Mouse (Mus musculus) stomach, embryonic 16.5 days (tissue): ENCODE measurements around the gene Cfap206. TPM values are rescaled to one million over a fixed set of nuclear protein-coding genes. Genes with fewer than 3 reads are reported as not detected.

Source experiments
- ATAC-seq: fragments of 200-750 bp; cut with Nextera tagmentation; 2 replicates; pipeline ENCODE4 v1.8.0; 2017; ENCODE audit warnings: moderate number of reproducible peaks, moderate TSS enrichment; ENCODE audit not compliant: insufficient read depth, low FRiP score
- H3K27ac ChIP-seq: fragments of 300-500 bp; sonication (generic); 2 replicates; pipeline ENCODE4 v1.5.1; 2014; ENCODE audit warnings: low read length
- H3K27me3 ChIP-seq: fragments of 300-500 bp; sonication (generic); 2 replicates; pipeline ENCODE4 v1.6.1; 2014; ENCODE audit warnings: low read length, control low read depth, mixed read lengths; ENCODE audit not compliant: control insufficient read depth, insufficient read depth
- H3K36me3 ChIP-seq: fragments of 300-500 bp; sonication (generic); 2 replicates; pipeline ENCODE4 v1.6.1; 2014; ENCODE audit warnings: low read length; ENCODE audit not compliant: control insufficient read depth, insufficient read depth
- H3K4me1 ChIP-seq: fragments of 300-500 bp; sonication (generic); 2 replicates; pipeline ENCODE4 v1.6.1; 2014; ENCODE audit warnings: low read length, control low read depth, mixed read lengths; ENCODE audit not compliant: control insufficient read depth, insufficient read depth
- H3K4me2 ChIP-seq: fragments of 300-500 bp; sonication (generic); 2 replicates; pipeline ENCODE4 v1.6.1; 2014; ENCODE audit warnings: low read depth, low read length, mixed read lengths
- H3K4me3 ChIP-seq: fragments of 300-500 bp; sonication (generic); replicated peaks from 2 replicates; pipeline ENCODE4 v1.5.1; 2014; ENCODE audit warnings: mild to moderate bottlenecking, low read length
- H3K9ac ChIP-seq: fragments of 300-500 bp; sonication (generic); 2 replicates; pipeline ENCODE4 v1.6.1; 2014; ENCODE audit warnings: low read length
- H3K9me3 ChIP-seq: fragments of 300-500 bp; sonication (generic); replicated peaks from 2 replicates; pipeline ENCODE4 v1.6.1; 2016; ENCODE audit warnings: low read length, control low read depth; ENCODE audit not compliant: control insufficient read depth
- WGBS: fragments of 180-500 bp; shearing (Covaris S2); extraction: QIAGEN DNeasy Blood & Tissue Kit; methylation state at CpG from one replicate; pipeline ENCODE4 v1.1.7; 2014; 5-methylcytosine and 5-hydroxymethylcytosine counted together
- polyA plus RNA-seq: library from polyadenylated mRNA; unstranded; fragments of >200 nt; fragmentation: Nextera tagmentation; extraction: Ambion mirVana; gene quantifications from 2 replicates; pipeline ENCODE4 v1.2.1, GENCODE M21; 2015

Gene Cfap206
- polyA plus RNA-seq, 1 experiment from 2014 or later, result 0.25 TPM

DNA sequence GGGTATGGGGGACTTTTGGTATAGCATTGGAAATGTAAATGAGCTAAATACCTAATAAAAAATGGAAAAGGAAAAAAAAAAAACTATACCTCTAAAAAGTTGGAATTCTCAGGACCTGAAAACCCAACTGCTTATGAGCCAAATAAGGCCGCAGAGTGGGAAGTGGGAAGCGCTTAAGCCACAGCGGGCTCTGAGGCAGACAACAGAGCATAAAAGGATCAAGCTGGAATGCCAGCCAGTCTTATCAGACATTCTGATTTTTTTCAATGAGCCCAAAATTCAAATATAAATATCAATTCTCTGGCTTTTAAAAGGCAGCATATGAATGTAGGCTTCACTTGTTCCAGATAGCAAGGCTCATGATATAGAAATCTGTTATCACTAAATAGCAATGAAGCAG is 42.0 kb downstream of the Cfap206 start:
- Histone ChIP-seq H3K4me2 (peak overlapping the region; percentile 60), H3K9me3 (no peaks in the 10 kb centered on the region), H3K27ac (no peak overlapping the region), H3K27me3 (no peaks in the 10 kb centered on the region), H3K4me1 (peaks cover 5% of the 10 kb centered on the region; the same call in 1 of the 2 replicates), H3K4me3 (no peak overlapping the region), H3K36me3 (no peaks in the 10 kb centered on the region), H3K9ac (no peak overlapping the region)
- no peak for ATAC-seq
- 66% methylated on average over 3 of the region's 3 CpGs for WGBS

DNA sequence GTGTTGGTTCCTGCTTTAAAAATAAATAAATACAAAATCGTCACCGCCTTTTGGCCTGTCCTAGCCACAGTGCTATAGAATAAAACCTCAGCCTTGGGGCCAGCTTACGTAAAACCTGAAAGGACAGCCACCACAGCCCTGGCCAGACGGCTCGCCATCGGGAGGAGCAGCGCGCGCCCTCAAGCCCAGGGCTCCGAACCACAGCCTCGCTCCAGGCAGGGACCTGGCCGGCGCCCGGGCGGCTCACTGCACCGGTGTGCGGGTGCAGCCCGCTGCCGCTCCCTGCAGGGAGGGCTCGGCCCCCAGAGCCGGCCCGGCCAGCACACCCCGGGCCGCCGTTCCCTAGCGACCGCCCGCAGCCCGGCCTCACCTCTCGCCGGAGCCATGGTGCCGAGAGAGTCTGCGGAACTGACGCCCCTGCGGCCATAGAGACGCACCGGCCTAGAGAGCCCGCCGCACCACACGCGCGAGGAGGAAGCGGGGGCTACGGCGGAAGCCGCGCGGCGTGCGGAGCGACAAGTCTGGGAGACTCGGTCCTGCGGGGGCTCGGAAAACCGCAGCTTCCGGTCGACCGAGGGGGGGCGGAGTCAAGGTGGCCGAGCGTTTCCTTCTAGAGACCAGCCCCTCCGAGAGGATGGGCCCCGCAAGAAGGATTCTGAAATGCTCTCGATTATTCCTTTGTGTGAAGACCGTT is 43.0 kb downstream of the Cfap206 start, which contains the start of gene Slc35a1:
Slc35a1 (minus strand) TSS at position 565 of the 694 bp plus-strand sequence.
- Histone ChIP-seq H3K9ac (peak within 1 kb of the TSS; percentile 95), H3K9me3 (no peaks in the 10 kb centered on the region), H3K4me2 (peak within 1 kb of the TSS; percentile 60), H3K4me3 (peak within 1 kb of the TSS; percentile 81), H3K4me1 (peaks cover 5% of the 10 kb centered on the region; the same call in 1 of the 2 replicates), H3K27me3 (no peaks in the 10 kb centered on the region), H3K27ac (peak within 1 kb of the TSS; percentile 91), H3K36me3 (0 out of 2 replicates have a peak, but pooled peaks cover 2% of the 10 kb centered on the region)
- WGBS, result under 1% methylated on average over 64 of the region's 65 CpGs
- ATAC-seq, result peak; percentile 95

DNA sequence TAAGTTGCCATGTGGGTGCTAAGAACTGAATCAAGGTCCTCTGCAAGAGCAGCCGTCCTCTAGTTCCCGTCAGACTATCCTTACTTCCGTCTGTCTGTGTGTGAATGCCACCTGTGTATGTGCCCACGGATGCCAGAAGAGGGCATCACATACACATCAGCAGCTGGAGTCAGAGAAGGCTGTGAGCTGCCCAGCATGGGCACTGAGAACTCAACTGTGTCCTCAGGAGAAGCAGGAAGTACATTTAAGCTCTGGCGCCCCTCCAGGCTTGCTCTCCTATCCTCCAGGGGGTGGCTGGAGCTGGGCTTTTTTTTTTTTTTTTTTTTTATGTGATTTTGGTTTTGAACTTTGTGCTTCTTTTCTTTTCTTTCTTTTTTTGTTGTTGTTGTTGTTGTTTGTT is 49.5 kb downstream of the Cfap206 start:
- 86% methylated on average over 5 of the region's 5 CpGs for WGBS
- no peak overlapping the region for H3K4me2 ChIP-seq
- H3K4me3 ChIP-seq, result no peak overlapping the region
- ATAC-seq, result no peak
- H3K36me3 ChIP-seq, result 0 out of 2 replicates have a peak, but pooled peaks cover 4% of the 10 kb centered on the region
- H3K4me1 ChIP-seq, result 0 out of 2 replicates have a peak, but pooled peaks cover 2% of the 10 kb centered on the region
- H3K27ac ChIP-seq, result no peak overlapping the region
- H3K27me3 ChIP-seq, result no peaks in the 10 kb centered on the region
- H3K9ac ChIP-seq, result no peak overlapping the region
- H3K9me3 ChIP-seq, result no peaks in the 10 kb centered on the region

DNA sequence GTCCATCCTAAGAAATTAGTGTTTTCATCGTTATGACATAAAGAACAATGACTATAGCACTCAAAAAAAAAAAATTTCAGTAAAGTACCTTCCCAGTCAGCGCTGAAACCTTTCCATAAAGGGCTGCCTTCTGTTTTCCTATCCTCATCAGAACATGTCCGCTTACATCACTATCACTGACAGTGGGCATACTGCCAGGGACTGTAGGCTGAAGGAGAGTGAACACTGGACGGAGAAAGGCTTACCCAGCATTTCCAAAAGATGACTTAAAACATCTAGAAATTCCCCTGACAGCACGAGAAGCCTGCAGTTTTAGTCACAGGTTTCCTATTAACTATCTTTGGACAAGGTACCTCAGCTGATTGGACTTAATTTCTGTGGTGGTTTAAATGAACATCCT is 56.3 kb downstream of the Cfap206 start:
- 84% methylated on average over 5 of the region's 5 CpGs for WGBS
- ATAC-seq, result no peak
- Histone ChIP-seq H3K36me3 (peaks cover 5% of the 10 kb centered on the region; the same call in 1 of the 2 replicates), H3K27me3 (no peaks in the 10 kb centered on the region), H3K4me1 (no peaks in the 10 kb centered on the region), H3K4me2 (no peak overlapping the region), H3K27ac (no peak overlapping the region), H3K9ac (no peak overlapping the region), H3K4me3 (no peak overlapping the region), H3K9me3 (no peaks in the 10 kb centered on the region)

DNA sequence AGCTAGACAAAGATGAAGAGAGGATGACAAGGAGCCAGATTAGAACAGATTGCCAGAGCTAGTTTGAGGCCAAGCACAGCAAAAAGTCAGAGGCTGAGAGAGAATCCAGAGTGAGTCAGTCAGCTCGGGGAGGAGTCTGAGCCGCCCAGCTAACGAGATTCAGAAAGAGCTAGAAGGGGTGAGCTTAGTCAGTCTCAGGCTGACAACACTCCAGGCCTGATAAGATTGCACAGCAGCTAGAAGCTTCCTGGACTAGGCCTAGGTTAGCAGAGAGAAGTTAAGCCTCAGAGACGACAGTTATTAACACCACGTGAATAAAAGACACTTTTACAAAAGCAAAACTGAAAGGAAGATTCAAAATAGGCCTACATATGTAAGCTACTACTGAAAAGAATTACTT is 62.1 kb downstream of the Cfap206 start:
- WGBS, result 91% methylated on average over 5 of the region's 5 CpGs
- no peak for ATAC-seq
- Histone ChIP-seq H3K4me3 (no peak overlapping the region), H3K27ac (no peak overlapping the region), H3K27me3 (no peaks in the 10 kb centered on the region), H3K4me2 (no peak overlapping the region), H3K9me3 (no peaks in the 10 kb centered on the region), H3K9ac (no peak overlapping the region), H3K4me1 (no peaks in the 10 kb centered on the region), H3K36me3 (peaks cover 23% of the 10 kb centered on the region)

DNA sequence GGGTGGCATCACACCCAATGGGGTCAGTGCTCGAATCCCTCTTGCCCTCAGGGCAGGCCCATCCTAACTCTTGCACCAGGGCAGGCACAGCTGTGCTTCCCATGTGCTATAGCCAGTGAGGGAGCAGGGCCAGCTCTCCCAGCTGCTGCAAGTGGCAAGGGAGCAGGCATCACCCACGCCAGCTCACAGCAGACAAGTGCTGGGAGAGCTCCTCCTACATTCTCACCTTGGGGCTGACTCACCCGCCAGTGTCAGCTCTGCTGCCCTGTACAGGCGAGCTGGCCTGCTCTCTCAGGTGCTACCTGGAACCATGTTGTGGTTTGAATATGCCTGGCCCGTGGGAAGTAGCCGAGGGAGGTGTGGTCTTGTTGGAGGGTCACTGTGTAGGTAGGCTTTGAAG is 68.1 kb downstream of the Cfap206 start:
- H3K9me3 ChIP-seq, result no peaks in the 10 kb centered on the region
- no peaks in the 10 kb centered on the region for H3K27me3 ChIP-seq
- H3K27ac ChIP-seq, result no peak overlapping the region
- no peak overlapping the region for H3K4me2 ChIP-seq
- H3K4me1 ChIP-seq, result no peaks in the 10 kb centered on the region
- no peak overlapping the region for H3K4me3 ChIP-seq
- 78% methylated on average over 6 of the region's 6 CpGs for WGBS
- H3K9ac ChIP-seq, result no peak overlapping the region
- H3K36me3 ChIP-seq, result peaks cover 22% of the 10 kb centered on the region
- ATAC-seq, result peak; percentile 44; the same call in 1 of the 2 replicates

DNA sequence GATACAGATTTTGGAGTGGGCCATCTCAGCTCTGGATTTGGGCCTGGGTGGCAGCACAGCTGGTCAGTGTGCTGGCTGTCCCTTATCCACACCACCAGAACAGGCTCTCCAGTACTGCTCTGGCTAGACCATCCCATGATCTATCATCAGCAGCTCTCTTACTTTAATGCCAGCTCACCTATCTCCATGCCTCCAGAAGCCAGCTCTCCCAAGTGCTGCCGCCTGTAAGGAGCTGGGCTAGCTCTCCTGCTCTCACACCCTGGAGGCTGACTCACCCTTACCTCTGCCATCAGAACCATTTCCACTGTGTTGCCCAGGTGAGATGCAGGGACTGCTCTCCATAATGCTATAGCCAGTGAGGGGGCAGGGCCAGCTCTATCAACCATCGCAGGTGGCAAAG is 68.5 kb downstream of the Cfap206 start:
- Histone ChIP-seq H3K36me3 (peaks cover 26% of the 10 kb centered on the region), H3K27ac (no peak overlapping the region), H3K4me2 (no peak overlapping the region), H3K4me3 (no peak overlapping the region), H3K27me3 (no peaks in the 10 kb centered on the region), H3K9me3 (no peaks in the 10 kb centered on the region), H3K4me1 (no peaks in the 10 kb centered on the region), H3K9ac (no peak overlapping the region)
- WGBS, result 94% methylated on average over 2 of the region's 2 CpGs
- ATAC-seq, result 0 out of 2 replicates have a peak, but pooled peaks have one; percentile 37

DNA sequence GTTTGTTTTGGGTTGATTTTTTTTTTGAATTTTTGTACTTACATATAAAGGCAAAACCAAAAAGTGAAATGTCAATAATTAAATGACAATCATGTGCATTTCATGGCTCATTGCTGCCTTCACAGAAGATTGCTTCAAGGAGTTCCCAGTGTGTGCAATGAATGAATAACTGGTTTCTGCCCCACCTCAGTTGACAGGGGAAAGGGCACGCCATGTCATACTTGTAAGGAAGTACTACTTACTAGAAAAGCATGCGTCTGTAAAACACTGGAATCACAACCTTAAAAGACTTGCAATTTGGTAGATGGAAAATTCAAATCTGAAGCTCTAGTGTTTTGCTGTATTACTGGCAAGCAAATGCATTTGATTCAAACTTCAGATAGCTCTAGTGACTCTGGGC is 71.0 kb downstream of the Cfap206 start:
- H3K36me3 ChIP-seq, result peaks cover 31% of the 10 kb centered on the region
- no peaks in the 10 kb centered on the region for H3K4me1 ChIP-seq
- ATAC-seq, result no peak
- WGBS, result 78% methylated on average over 2 of the region's 2 CpGs
- no peaks in the 10 kb centered on the region for H3K9me3 ChIP-seq
- no peak overlapping the region for H3K4me3 ChIP-seq
- H3K27ac ChIP-seq, result no peak overlapping the region
- no peak overlapping the region for H3K9ac ChIP-seq
- H3K4me2 ChIP-seq, result no peak overlapping the region
- H3K27me3 ChIP-seq, result no peaks in the 10 kb centered on the region

DNA sequence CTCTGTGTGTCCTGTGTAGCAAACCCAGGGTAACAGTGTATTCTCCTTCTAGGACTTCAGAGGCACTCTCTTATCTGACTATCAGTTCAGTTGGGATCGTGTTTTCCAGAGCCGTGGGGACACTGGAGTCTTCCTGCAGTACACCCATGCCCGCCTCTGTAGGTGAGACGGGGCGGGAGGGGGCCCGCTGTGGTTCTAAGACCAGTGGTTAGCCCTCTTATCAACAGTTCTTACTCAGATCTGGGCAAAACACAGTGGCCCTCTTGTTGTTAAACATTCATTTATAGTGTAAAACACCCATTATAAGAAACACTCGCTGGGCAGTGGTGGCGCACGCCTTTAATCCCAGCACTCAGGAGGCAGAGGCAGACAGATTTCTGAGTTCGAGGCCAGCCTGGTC is 73.9 kb downstream of the Cfap206 start:
- Histone ChIP-seq H3K4me1 (no peaks in the 10 kb centered on the region), H3K4me3 (no peak overlapping the region), H3K4me2 (no peak overlapping the region), H3K9ac (no peak overlapping the region), H3K27me3 (no peaks in the 10 kb centered on the region), H3K27ac (no peak overlapping the region), H3K36me3 (peaks cover 27% of the 10 kb centered on the region), H3K9me3 (no peaks in the 10 kb centered on the region)
- WGBS, result 94% methylated on average over 10 of the region's 10 CpGs
- ATAC-seq, result no peak
